Mouse (Mus musculus): Measurements from ENCODE around the gene Nrg3. TPM values are rescaled to one million over a fixed set of nuclear protein-coding genes. Genes with fewer than 3 reads are reported as not detected.
"Not testable (repeated sequence)": the region's sequence is repeated elsewhere in the genome, so short reads cannot be mapped to it uniquely, and the experiment has no call there.

Gene Nrg3
- polyA plus RNA-seq, 1 experiment from 2014 or later, result not detected

- Histone ChIP-seq H3K4me1 (replicated peaks) (no peaks in the 10 kb centered on the region), H3K27ac (no peak overlapping the region), H3K4me2 (no peak overlapping the region), H3K27me3 (no peaks in the 10 kb centered on the region), H3K4me3 (no peak overlapping the region), H3K9ac (no peak overlapping the region), H3K36me3 (no peaks in the 10 kb centered on the region), H3K9me3 (replicated peaks) (no peaks in the 10 kb centered on the region)
- no peak for ATAC-seq (replicated peaks; ENCODE audit: insufficient number of reproducible peaks, insufficient read depth, low FRiP score, low read depth)
- WGBS, result 64% methylated on average over 2 of the region's 2 CpGs
These were observed 299.2 kb downstream of the Nrg3 start for GRCm38 (mm10) chr14:39173709-39174108.

- 69% methylated on average over 3 of the region's 3 CpGs for WGBS
- no peaks in the 10 kb centered on the region for H3K4me1 ChIP-seq (replicated peaks)
These were observed 312.7 kb downstream of the Nrg3 start for GRCm38 (mm10) chr14:39160140-39160539.

GRCm38 (mm10) chr14:39155462-39155861 lies 317.4 kb downstream of the Nrg3 start:
- H3K4me2 ChIP-seq, result no peak overlapping the region
- no peaks in the 10 kb centered on the region for H3K4me1 ChIP-seq (replicated peaks)
- no peak for ATAC-seq (replicated peaks; ENCODE audit: insufficient number of reproducible peaks, insufficient read depth, low FRiP score, low read depth)
- no peaks in the 10 kb centered on the region for H3K27me3 ChIP-seq
- H3K9ac ChIP-seq, result no peak overlapping the region
- H3K36me3 ChIP-seq, result no peaks in the 10 kb centered on the region
- 33% methylated on average over 1 of the region's 1 CpGs for WGBS
- no peak overlapping the region for H3K4me3 ChIP-seq
- H3K9me3 ChIP-seq (replicated peaks), result no peaks in the 10 kb centered on the region
- no peak overlapping the region for H3K27ac ChIP-seq

More at GRCm38 (mm10) chr14:39160140-39160539, 312.7 kb downstream of the Nrg3 start:
- Histone ChIP-seq H3K27ac (no peak overlapping the region), H3K4me3 (no peak overlapping the region), H3K27me3 (no peaks in the 10 kb centered on the region), H3K9me3 (replicated peaks) (no peaks in the 10 kb centered on the region), H3K4me2 (no peak overlapping the region), H3K9ac (no peak overlapping the region), H3K36me3 (no peaks in the 10 kb centered on the region)
- ATAC-seq (replicated peaks; ENCODE audit: insufficient number of reproducible peaks, insufficient read depth, low FRiP score, low read depth), result no peak

- Histone ChIP-seq H3K27me3 (no peaks in the 10 kb centered on the region), H3K4me1 (replicated peaks) (no peaks in the 10 kb centered on the region), H3K9me3 (replicated peaks) (no peaks in the 10 kb centered on the region), H3K4me2 (no peak overlapping the region), H3K9ac (no peak overlapping the region), H3K4me3 (no peak overlapping the region), H3K36me3 (no peaks in the 10 kb centered on the region), H3K27ac (no peak overlapping the region)
- ATAC-seq (replicated peaks; ENCODE audit: insufficient number of reproducible peaks, insufficient read depth, low FRiP score, low read depth), result no peak
- 67% methylated on average over 2 of the region's 2 CpGs for WGBS
These were observed 343.1 kb downstream of the Nrg3 start for GRCm38 (mm10) chr14:39129766-39130165.

- H3K9me3 ChIP-seq (replicated peaks), result no peaks in the 10 kb centered on the region
- H3K27me3 ChIP-seq, result no peaks in the 10 kb centered on the region
- ATAC-seq (replicated peaks; ENCODE audit: insufficient number of reproducible peaks, insufficient read depth, low FRiP score, low read depth), result no peak
- WGBS, result 64% methylated on average over 3 of the region's 3 CpGs
- no peak overlapping the region for H3K4me2 ChIP-seq
- no peak overlapping the region for H3K9ac ChIP-seq
- no peak overlapping the region for H3K27ac ChIP-seq
- H3K4me1 ChIP-seq (replicated peaks), result no peaks in the 10 kb centered on the region
- no peaks in the 10 kb centered on the region for H3K36me3 ChIP-seq
- no peak overlapping the region for H3K4me3 ChIP-seq
These were observed 354.9 kb downstream of the Nrg3 start for GRCm38 (mm10) chr14:39117977-39118376.

- H3K9me3 ChIP-seq (replicated peaks); H3K27me3 ChIP-seq; H3K4me1 ChIP-seq (replicated peaks); ATAC-seq (replicated peaks; ENCODE audit: insufficient number of reproducible peaks, insufficient read depth, low FRiP score, low read depth); H3K4me2 ChIP-seq; H3K36me3 ChIP-seq; H3K27ac ChIP-seq; H3K4me3 ChIP-seq; H3K9ac ChIP-seq: not testable (repeated sequence)
- WGBS, result 71% methylated on average over 3 of the region's 3 CpGs
These were observed 356.2 kb downstream of the Nrg3 start for GRCm38 (mm10) chr14:39116522-39117231.

- Histone ChIP-seq H3K36me3 (no peaks in the 10 kb centered on the region), H3K9ac (no peak overlapping the region), H3K4me1 (replicated peaks) (no peaks in the 10 kb centered on the region), H3K4me3 (no peak overlapping the region), H3K9me3 (replicated peaks) (no peaks in the 10 kb centered on the region), H3K27me3 (no peaks in the 10 kb centered on the region), H3K27ac (no peak overlapping the region), H3K4me2 (no peak overlapping the region)
- no peak for ATAC-seq (replicated peaks; ENCODE audit: insufficient number of reproducible peaks, insufficient read depth, low FRiP score, low read depth)
- WGBS, result 65% methylated on average over 3 of the region's 3 CpGs
These were observed 363.3 kb downstream of the Nrg3 start for GRCm38 (mm10) chr14:39109566-39109965.

GRCm38 (mm10) chr14:39106776-39107175 lies 366.1 kb downstream of the Nrg3 start:
- Histone ChIP-seq H3K36me3 (no peaks in the 10 kb centered on the region), H3K4me2 (no peak overlapping the region), H3K9me3 (replicated peaks) (no peaks in the 10 kb centered on the region), H3K4me3 (no peak overlapping the region), H3K27me3 (no peaks in the 10 kb centered on the region), H3K4me1 (replicated peaks) (no peaks in the 10 kb centered on the region), H3K27ac (no peak overlapping the region), H3K9ac (no peak overlapping the region)
- WGBS, result 76% methylated on average over 3 of the region's 3 CpGs
- ATAC-seq (replicated peaks; ENCODE audit: insufficient number of reproducible peaks, insufficient read depth, low FRiP score, low read depth), result no peak

- Histone ChIP-seq H3K36me3 (no peaks in the 10 kb centered on the region), H3K9me3 (replicated peaks) (no peaks in the 10 kb centered on the region), H3K9ac (no peak overlapping the region), H3K27me3 (no peaks in the 10 kb centered on the region), H3K4me3 (no peak overlapping the region), H3K27ac (no peak overlapping the region), H3K4me1 (replicated peaks) (no peaks in the 10 kb centered on the region), H3K4me2 (no peak overlapping the region)
- 42% methylated on average over 1 of the region's 1 CpGs for WGBS
- no peak for ATAC-seq (replicated peaks; ENCODE audit: insufficient number of reproducible peaks, insufficient read depth, low FRiP score, low read depth)
These were observed 377.7 kb downstream of the Nrg3 start for GRCm38 (mm10) chr14:39095219-39095618.

GRCm38 (mm10) chr14:39079461-39079860 lies 393.4 kb downstream of the Nrg3 start:
- Histone ChIP-seq H3K27ac (no peak overlapping the region), H3K27me3 (no peaks in the 10 kb centered on the region), H3K4me1 (replicated peaks) (no peaks in the 10 kb centered on the region), H3K4me2 (no peak overlapping the region), H3K4me3 (no peak overlapping the region), H3K9me3 (replicated peaks) (no peaks in the 10 kb centered on the region), H3K9ac (no peak overlapping the region), H3K36me3 (no peaks in the 10 kb centered on the region)
- no peak for ATAC-seq (replicated peaks; ENCODE audit: insufficient number of reproducible peaks, insufficient read depth, low FRiP score, low read depth)
- WGBS, result 47% methylated on average over 1 of the region's 1 CpGs

- no peaks in the 10 kb centered on the region for H3K36me3 ChIP-seq
- no peak for ATAC-seq (replicated peaks; ENCODE audit: insufficient number of reproducible peaks, insufficient read depth, low FRiP score, low read depth)
- H3K4me3 ChIP-seq, result no peak overlapping the region
- no peak overlapping the region for H3K9ac ChIP-seq
- H3K4me1 ChIP-seq (replicated peaks), result no peaks in the 10 kb centered on the region
- WGBS, result 84% methylated on average over 2 of the region's 2 CpGs
- H3K4me2 ChIP-seq, result no peak overlapping the region
- no peaks in the 10 kb centered on the region for H3K9me3 ChIP-seq (replicated peaks)
- H3K27me3 ChIP-seq, result no peaks in the 10 kb centered on the region
- H3K27ac ChIP-seq, result no peak overlapping the region
These were observed 421.3 kb downstream of the Nrg3 start for GRCm38 (mm10) chr14:39051542-39051941.

- H3K27me3 ChIP-seq, result no peaks in the 10 kb centered on the region
- no peaks in the 10 kb centered on the region for H3K9me3 ChIP-seq (replicated peaks)
- H3K4me3 ChIP-seq, result no peak overlapping the region
- no peak for ATAC-seq (replicated peaks; ENCODE audit: insufficient number of reproducible peaks, insufficient read depth, low FRiP score, low read depth)
- no peak overlapping the region for H3K4me2 ChIP-seq
- no peak overlapping the region for H3K27ac ChIP-seq
- WGBS, result 55% methylated on average over 2 of the region's 2 CpGs
- no peaks in the 10 kb centered on the region for H3K4me1 ChIP-seq (replicated peaks)
- H3K9ac ChIP-seq, result no peak overlapping the region
- no peaks in the 10 kb centered on the region for H3K36me3 ChIP-seq
These were observed 423.9 kb downstream of the Nrg3 start for GRCm38 (mm10) chr14:39049021-39049420.
